Mouse (Mus musculus): ENCODE results near the gene Ccnl1. TPM values are rescaled to one million over a fixed set of nuclear protein-coding genes. Genes with fewer than 3 reads are reported as not detected.

Ccnl1 gene
- polyA plus RNA-seq, 1 experiment from 2014 or later: 99.3 TPM

- no peak for DNase-seq (ENCODE audit: extremely low spot score, low spot score)
- Histone ChIP-seq H3K27me3 (ENCODE audit: poor library complexity, severe bottlenecking) (no peaks in the 10 kb centered on the region), H3K27ac (no peak overlapping the region), H3K9me3 (no peaks in the 10 kb centered on the region), H3K4me1 (peaks cover 18% of the 10 kb centered on the region), H3K36me3 (replicated peaks) (no peaks in the 10 kb centered on the region), H3K4me3 (no peak overlapping the region)
- WGBS: 96% methylated on average over 4 of the region's 4 CpGs
These were observed 50.5 kb downstream of the Ccnl1 start for GRCm38 (mm10) chr3:65907536-65907935.

GRCm38 (mm10) chr3:65905281-65906169, 52.5 kb downstream of the Ccnl1 start:
- Histone ChIP-seq H3K4me1 (peaks cover 18% of the 10 kb centered on the region), H3K9me3 (no peaks in the 10 kb centered on the region), H3K27me3 (ENCODE audit: poor library complexity, severe bottlenecking) (no peaks in the 10 kb centered on the region), H3K4me3 (no peak overlapping the region), H3K36me3 (replicated peaks) (no peaks in the 10 kb centered on the region), H3K27ac (peak overlapping the region; percentile 68; the same call in 1 of the 2 replicates)
- WGBS: 53% methylated on average over 7 of the region's 7 CpGs
- no peak for DNase-seq (ENCODE audit: extremely low spot score, low spot score)

- Histone ChIP-seq H3K36me3 (replicated peaks) (no peaks in the 10 kb centered on the region), H3K27me3 (ENCODE audit: poor library complexity, severe bottlenecking) (no peaks in the 10 kb centered on the region), H3K27ac (no peak overlapping the region), H3K4me1 (peaks cover 18% of the 10 kb centered on the region), H3K4me3 (no peak overlapping the region), H3K9me3 (no peaks in the 10 kb centered on the region)
- DNase-seq (ENCODE audit: extremely low spot score, low spot score): no peak
- 19% methylated on average over 6 of the region's 6 CpGs for WGBS
These were observed 53.3 kb downstream of the Ccnl1 start for GRCm38 (mm10) chr3:65904711-65905110.

GRCm38 (mm10) chr3:65904106-65904505, 53.9 kb downstream of the Ccnl1 start:
- WGBS: 33% methylated on average over 4 of the region's 4 CpGs
- H3K27me3 ChIP-seq (ENCODE audit: poor library complexity, severe bottlenecking): no peaks in the 10 kb centered on the region
- H3K4me3 ChIP-seq: no peak overlapping the region
- H3K9me3 ChIP-seq: no peaks in the 10 kb centered on the region
- H3K36me3 ChIP-seq (replicated peaks): no peaks in the 10 kb centered on the region
- no peak for DNase-seq (ENCODE audit: extremely low spot score, low spot score)
- no peak overlapping the region for H3K27ac ChIP-seq
- H3K4me1 ChIP-seq: peaks cover 18% of the 10 kb centered on the region

GRCm38 (mm10) chr3:65898598-65899278, 59.3 kb downstream of the Ccnl1 start:
- no peaks in the 10 kb centered on the region for H3K9me3 ChIP-seq
- no peaks in the 10 kb centered on the region for H3K27me3 ChIP-seq (ENCODE audit: poor library complexity, severe bottlenecking)
- H3K36me3 ChIP-seq (replicated peaks): no peaks in the 10 kb centered on the region
- DNase-seq (ENCODE audit: extremely low spot score, low spot score): no peak
- 0 out of 2 replicates have a peak overlapping the region, but pooled peaks have one; percentile 30 for H3K27ac ChIP-seq
- peaks cover 17% of the 10 kb centered on the region for H3K4me1 ChIP-seq
- H3K4me3 ChIP-seq: no peak overlapping the region
- WGBS: 69% methylated on average over 8 of the region's 8 CpGs

DNA sequence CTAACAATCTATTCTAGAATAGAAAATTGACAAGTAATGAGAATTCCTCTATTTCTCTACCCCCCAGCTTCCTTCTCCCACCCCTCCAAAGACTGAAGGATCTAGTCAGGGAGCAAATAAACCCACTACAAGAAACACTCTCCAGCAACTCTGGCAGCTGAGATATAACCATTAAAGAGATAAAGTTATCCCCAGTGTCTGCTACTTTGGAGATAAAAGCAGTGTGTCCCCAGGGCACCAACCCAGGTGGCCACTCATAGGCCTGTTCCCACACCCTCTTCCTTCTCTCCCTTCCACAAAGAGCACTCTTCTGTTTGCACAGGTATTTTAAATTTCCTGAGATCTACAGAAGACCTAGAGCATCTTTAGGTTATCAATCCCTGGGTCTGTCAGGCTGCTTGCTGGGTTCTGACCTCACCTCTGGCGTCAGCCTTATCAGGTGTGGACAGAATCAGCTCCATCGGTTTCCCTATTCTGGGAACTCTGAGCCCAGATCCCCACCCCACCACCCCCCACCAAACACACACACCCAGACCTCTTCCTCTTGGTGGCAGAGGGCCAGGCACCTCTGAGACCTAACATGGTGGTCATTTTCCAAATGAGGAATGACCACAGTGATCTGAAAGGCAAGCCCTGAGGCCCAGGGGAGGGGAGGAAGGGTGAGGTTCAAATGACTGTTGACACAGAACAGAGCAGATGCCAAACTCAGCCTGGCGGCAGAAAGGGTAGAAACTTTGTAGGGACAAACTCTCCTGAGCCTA, 60.6 kb downstream of the Ccnl1 start:
- 74% methylated on average over 3 of the region's 3 CpGs for WGBS

More for the DNA sequence above, 60.6 kb downstream of the Ccnl1 start:
- Histone ChIP-seq H3K27ac (no peak overlapping the region), H3K4me3 (no peak overlapping the region), H3K9me3 (no peaks in the 10 kb centered on the region), H3K36me3 (replicated peaks) (no peaks in the 10 kb centered on the region), H3K27me3 (ENCODE audit: poor library complexity, severe bottlenecking) (no peaks in the 10 kb centered on the region), H3K4me1 (peaks cover 17% of the 10 kb centered on the region)
- no peak for DNase-seq (ENCODE audit: extremely low spot score, low spot score)
